Mouse (Mus musculus) E14TG2a.4 (cell line): ENCODE measurements around the gene Snx18.

ENCODE experiments used
- CTCF ChIP-seq: conservative IDR thresholded peaks from 2 replicates; pipeline ENCODE4 v1.5.1; 2014; ENCODE audit warnings: low read length
- NANOG ChIP-seq: IDR thresholded peaks from 2 replicates; pipeline ENCODE4 v1.6.1; 2014; ENCODE audit warnings: borderline replicate concordance, low read length, mixed read lengths
- POU5F1 ChIP-seq: IDR thresholded peaks from 2 replicates; pipeline ENCODE4 v1.6.1; 2014; ENCODE audit warnings: low read length, borderline replicate concordance

DNA sequence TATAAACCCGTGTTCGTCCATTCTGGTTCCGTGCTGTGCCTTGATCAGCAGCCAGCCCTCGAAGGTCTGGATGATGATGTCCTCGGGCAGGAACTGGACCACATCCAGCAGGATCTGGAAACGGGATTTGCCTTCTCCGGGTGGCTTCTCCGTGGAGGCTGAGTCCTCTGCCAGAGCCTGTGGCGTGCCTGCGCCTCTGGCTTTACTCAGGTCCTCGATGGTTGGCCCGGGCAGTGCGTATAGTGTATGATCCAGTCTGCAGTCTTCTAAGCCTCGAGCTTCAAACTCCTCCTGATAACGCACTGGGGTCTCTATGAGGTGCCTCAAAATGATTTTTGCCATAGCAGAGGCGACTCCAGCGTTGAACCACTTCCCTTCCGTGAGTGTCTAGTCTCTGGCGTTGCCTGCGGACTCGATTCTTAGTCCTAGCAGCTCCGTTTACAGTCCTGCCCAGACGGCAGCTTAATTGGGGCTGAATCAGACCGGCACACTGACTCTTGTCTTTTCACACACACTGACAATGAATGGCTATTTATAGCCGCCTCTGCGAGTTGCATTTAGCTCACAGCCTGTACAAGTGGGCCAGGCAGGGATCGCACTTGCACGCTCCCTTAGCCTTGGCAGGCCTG is 44.9 kb upstream of the Snx18 start, which contains the start of gene Hspb3:
- TF ChIP-seq CTCF = no peak
- no peak for TF ChIP-seq POU5F1
- no peak for TF ChIP-seq NANOG
